In genomic region chr1:61402339-61402738, GRCm38 (mm10) we compare ENCODE assay signal across 12 mouse cellular contexts.
DNase-seq lines count a peak whose midpoint lies in the region; ATAC-seq and TF ChIP-seq lines count a peak whose summit lies in the region.
"Had no signal": no experiment of that assay in that cellular context is flagged by ENCODE, and none has a peak within 500 bp of the region (broad histone marks: within the 10 kb centered on the region; RNA-seq: fewer than 3 reads in every experiment).

No protein-coding gene starts in this region.

- peak overlapping the region; percentile 28 for H3K4me3 ChIP-seq in heart, embryonic 12.5 days
- no peak overlapping the region; the same call in 1 of the 2 replicates for H3K4me3 ChIP-seq in heart, adult 2 months
- peak overlapping the region; percentile 83 for H3K4me3 ChIP-seq in megakaryocyte, embryonic 14.5 days (replicated peaks)
- peak overlapping the region; percentile 4; the same call in 1 of the 2 replicates for H3K4me3 ChIP-seq in limb, embryonic 12.5 days (replicated peaks)
- H3K4me3 ChIP-seq in stomach, embryonic 16.5 days (replicated peaks; ENCODE audit: low read length), result peak overlapping the region; percentile 22
- H3K4me3 ChIP-seq: neural tube, embryonic 12.5 days had no signal

- WGBS in heart, embryonic 12.5 days, result 53% methylated on average over 8 of the region's 8 CpGs
- WGBS in heart, adult 2 months, result 58% methylated on average over 8 of the region's 8 CpGs
- WGBS in limb, embryonic 12.5 days, result 30% methylated on average over 8 of the region's 8 CpGs
- WGBS in stomach, embryonic 16.5 days, result 48% methylated on average over 8 of the region's 8 CpGs

- TF ChIP-seq EP300 in heart, adult 2 months (IDR thresholded peaks at IDR 0.05; ENCODE audit: insufficient read depth, low read depth, low read length), result no peak

- no peaks in the 10 kb centered on the region for H3K36me3 ChIP-seq in heart, embryonic 12.5 days
- no peaks in the 10 kb centered on the region for H3K36me3 ChIP-seq in heart, adult 2 months (ENCODE audit: control insufficient read depth, insufficient read depth, low read length)
- no peaks in the 10 kb centered on the region for H3K36me3 ChIP-seq in megakaryocyte, embryonic 14.5 days (replicated peaks; ENCODE audit: low read length)
- H3K36me3 ChIP-seq in limb, embryonic 12.5 days, result no peaks in the 10 kb centered on the region
- H3K36me3 ChIP-seq in stomach, embryonic 16.5 days (ENCODE audit: control insufficient read depth, insufficient read depth, low read length), result no peaks in the 10 kb centered on the region
- H3K36me3 ChIP-seq: neural tube, embryonic 12.5 days had no signal

- no peak for ATAC-seq in heart, embryonic 12.5 days (ENCODE audit: insufficient number of reproducible peaks, low FRiP score)
- ATAC-seq in megakaryocyte, adult 5-6 weeks (ENCODE audit: poor library complexity, severe bottlenecking), result no peak
- ATAC-seq in limb, embryonic 12.5 days (ENCODE audit: insufficient number of reproducible peaks, insufficient read depth, low FRiP score, low TSS enrichment, low read depth), result no peak
- ATAC-seq in stomach, embryonic 16.5 days (ENCODE audit: insufficient read depth, low FRiP score), result no peak
- ATAC-seq in erythroid progenitor cell, adult 5-6 weeks (replicated peaks; ENCODE audit: low FRiP score, poor library complexity, severe bottlenecking), result no peak
- ATAC-seq: inflammation-experienced regulatory T-cells, adult 6 months had no signal

- no peak for TF ChIP-seq POLR2A in heart, adult 2 months (IDR thresholded peaks at IDR 0.05; ENCODE audit: insufficient read depth, low read depth, low read length)

- no peak for DNase-seq in heart, adult 2 months
- no peak for DNase-seq in layer of hippocampus, postnatal 10 days (ENCODE audit: low spot score in 2 of 2)
- DNase-seq: adrenal gland, adult 8-10 months; cerebellum, postnatal 14 days had no signal

- intact Hi-C loops in heart, adult 2 months (cut with DNase I), result no loop called here

- H3K9me3 ChIP-seq in heart, embryonic 12.5 days (replicated peaks), result no peaks in the 10 kb centered on the region
- H3K9me3 ChIP-seq in megakaryocyte, embryonic 14.5 days, result no peaks in the 10 kb centered on the region
- no peaks in the 10 kb centered on the region for H3K9me3 ChIP-seq in limb, embryonic 12.5 days
- no peaks in the 10 kb centered on the region for H3K9me3 ChIP-seq in stomach, embryonic 16.5 days (replicated peaks; ENCODE audit: control insufficient read depth, low read length)
- H3K9me3 ChIP-seq: neural tube, embryonic 12.5 days had no signal

- no peak overlapping the region for H3K27ac ChIP-seq in heart, embryonic 12.5 days (ENCODE audit: poor library complexity, severe bottlenecking)
- no peak overlapping the region for H3K27ac ChIP-seq in heart, adult 2 months
- H3K27ac ChIP-seq in limb, embryonic 12.5 days, result no peak overlapping the region
- no peak overlapping the region for H3K27ac ChIP-seq in stomach, embryonic 16.5 days (ENCODE audit: low read length)
- H3K27ac ChIP-seq: neural tube, embryonic 12.5 days had no signal

- H3K27me3 ChIP-seq in heart, embryonic 12.5 days (replicated peaks), result no peaks in the 10 kb centered on the region
- no peaks in the 10 kb centered on the region for H3K27me3 ChIP-seq in heart, adult 2 months (ENCODE audit: control insufficient read depth, insufficient read depth, low read length)
- peaks cover 2% of the 10 kb centered on the region for H3K27me3 ChIP-seq in megakaryocyte, embryonic 14.5 days (replicated peaks)
- peaks cover 3% of the 10 kb centered on the region; the same call in 1 of the 2 replicates for H3K27me3 ChIP-seq in limb, embryonic 12.5 days
- no peaks in the 10 kb centered on the region for H3K27me3 ChIP-seq in stomach, embryonic 16.5 days (ENCODE audit: control insufficient read depth, insufficient read depth, low read length)
- H3K27me3 ChIP-seq: neural tube, embryonic 12.5 days had no signal

- peak overlapping the region; percentile 56 for H3K4me2 ChIP-seq in heart, embryonic 12.5 days
- peak overlapping the region; percentile 40 for H3K4me2 ChIP-seq in limb, embryonic 12.5 days
- peak overlapping the region; percentile 45 for H3K4me2 ChIP-seq in stomach, embryonic 16.5 days (ENCODE audit: low read depth, low read length)
- H3K4me2 ChIP-seq: neural tube, embryonic 12.5 days had no signal

- no peak for TF ChIP-seq CTCF in heart, adult 2 months (IDR thresholded peaks at IDR 0.05)

- 0 out of 2 replicates have a peak, but pooled peaks cover 4% of the 10 kb centered on the region for H3K4me1 ChIP-seq in heart, embryonic 12.5 days (replicated peaks)
- H3K4me1 ChIP-seq in heart, adult 2 months (ENCODE audit: control insufficient read depth, insufficient read depth, low read length), result no peaks in the 10 kb centered on the region
- peaks cover 4% of the 10 kb centered on the region; the same call in 1 of the 2 replicates for H3K4me1 ChIP-seq in megakaryocyte, embryonic 14.5 days
- H3K4me1 ChIP-seq in limb, embryonic 12.5 days (replicated peaks), result peaks cover 15% of the 10 kb centered on the region
- no peaks in the 10 kb centered on the region for H3K4me1 ChIP-seq in stomach, embryonic 16.5 days (ENCODE audit: control insufficient read depth, insufficient read depth, low read length)

- 0 out of 2 replicates have a peak overlapping the region, but pooled peaks have one; percentile 12 for H3K9ac ChIP-seq in heart, embryonic 12.5 days
- H3K9ac ChIP-seq in heart, adult 2 months (ENCODE audit: low read depth, low read length), result no peak overlapping the region
- no peak overlapping the region for H3K9ac ChIP-seq in limb, embryonic 12.5 days (replicated peaks)
- H3K9ac ChIP-seq in stomach, embryonic 16.5 days (ENCODE audit: low read length), result 0 out of 2 replicates have a peak overlapping the region, but pooled peaks have one; percentile 7
- H3K9ac ChIP-seq: neural tube, embryonic 12.5 days had no signal

- no peaks in the 10 kb centered on the region for H3K79me2 ChIP-seq in heart, adult 2 months (replicated peaks; ENCODE audit: control insufficient read depth, insufficient read depth, low read length)

Comparison
In these comparisons a context has a peak if more than half of its experiments do, and no peak if none do; other contexts are left out.
1. H3K9ac ChIP-seq: peak in heart, embryonic 12.5 days (single experiment) and stomach, embryonic 16.5 days (single experiment); none in heart, adult 2 months (single experiment) and limb, embryonic 12.5 days (single experiment).
2. Peak in every context shown above with its lines, with median percentiles within 50 percentile points of each other: H3K4me2 ChIP-seq.